Mouse (Mus musculus) small intestine, adult 2 months (tissue): ENCODE results near the gene Usp16.

Experiments used
- CTCF ChIP-seq: fragments of 200-500 bp; IDR thresholded peaks from 2 replicates; pipeline ENCODE4 v1.5.1; 2012; ENCODE audit warnings: low read depth, mild to moderate bottlenecking, control low read depth, inconsistent platforms, low read length, moderate library complexity, mixed read lengths; ENCODE audit not compliant: insufficient replicate concordance, insufficient read length; ENCODE audit errors: extremely low read depth
- POLR2A ChIP-seq: fragments of 200-500 bp; IDR thresholded peaks from 2 replicates; pipeline ENCODE4 v1.6.1; 2012; ENCODE audit warnings: low read depth, mild to moderate bottlenecking, control low read depth, inconsistent platforms, low read length, moderate library complexity

DNA sequence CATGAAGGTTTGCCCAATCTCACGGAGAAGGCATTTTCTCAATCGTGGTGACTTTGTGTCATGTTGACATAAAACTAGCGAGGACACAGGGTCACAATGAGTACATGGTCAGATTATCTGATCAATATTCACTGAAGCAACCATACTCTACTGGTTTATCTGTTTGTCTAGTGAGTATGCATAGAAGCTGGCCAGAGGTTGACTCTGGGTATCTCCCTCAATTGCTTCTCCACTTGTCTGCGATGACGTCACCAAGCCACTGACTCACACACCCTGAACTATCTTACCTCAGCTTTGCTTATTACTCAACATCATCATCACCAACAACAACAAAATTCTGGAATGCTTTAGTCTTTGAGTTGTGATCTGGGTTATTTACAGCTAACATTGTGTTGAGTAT, 69.7 kb downstream of the Usp16 start:
- TF ChIP-seq CTCF (no peak), POLR2A (no peak)
